Mouse (Mus musculus) hematopoietic stem cell, adult 5-6 weeks (primary cell): Measurements from ENCODE around the gene Trappc1. TPM values are rescaled to one million over a fixed set of nuclear protein-coding genes. Genes with fewer than 3 reads are reported as not detected.

Source experiments
- total RNA-seq: library from RNA; stranded (forward); fragments of 172-1452, 232-1000 nt; gene quantifications from 2 replicates; pipeline ENCODE4 v1.2.3, GENCODE M21; 2017

Gene Trappc1
- total RNA-seq, 1 experiment from 2014 or later, result 57.3 TPM

Other genes starting within 250 kb of the Trappc1 start
- 20.9 and 22.5 TPM in 2 replicates for gene Vamp2, start 235.5 kb upstream of the Trappc1 start, total RNA-seq
- 33.6 and 42.1 TPM in 2 replicates for gene Per1, start 228.8 kb upstream of the Trappc1 start, total RNA-seq
- gene Hes7, start 203.6 kb upstream of the Trappc1 start, total RNA-seq, result not detected in 2 replicates
- gene 9130213A22Rik, start 201.4 kb upstream of the Trappc1 start, total RNA-seq, result not detected in 2 replicates
- not detected in 2 replicates for gene Aloxe3, start 198.1 kb upstream of the Trappc1 start, total RNA-seq
- gene Alox12b, start 167.0 kb upstream of the Trappc1 start, total RNA-seq, result not detected in 2 replicates
- gene Alox8, start 126.1 kb upstream of the Trappc1 start, total RNA-seq, result 0.30 TPM in 1 of 2 replicates, not detected in the other
- not detected in 2 replicates for gene Gucy2e, start 86.9 kb upstream of the Trappc1 start, total RNA-seq
- 23.0 and 30.4 TPM in 2 replicates for gene Cntrob, start 205 bp upstream of the Trappc1 start, total RNA-seq
- gene Kcnab3, start 2.3 kb downstream of the Trappc1 start, total RNA-seq, result 1.1 TPM in 1 of 2 replicates, not detected in the other
- gene Rnf227, start 16.5 kb downstream of the Trappc1 start, total RNA-seq, result 10.7 and 14.6 TPM in 2 replicates
- gene Chd3, start 45.4 kb downstream of the Trappc1 start, total RNA-seq, result 98.4 and 128 TPM in 2 replicates
- 93.2 and 152 TPM in 2 replicates for gene Naa38, start 71.5 kb downstream of the Trappc1 start, total RNA-seq
- 59.7 and 69.7 TPM in 2 replicates for gene Cyb5d1, start 71.7 kb downstream of the Trappc1 start, total RNA-seq
- gene Tmem88, start 74.3 kb downstream of the Trappc1 start, total RNA-seq, result 0.74 and 1.5 TPM in 2 replicates
- gene Kdm6b, start 89.7 kb downstream of the Trappc1 start, total RNA-seq, result 4.4 and 12.4 TPM in 2 replicates
- under 0.01 TPM in 1 of 2 replicates, not detected in the other for gene Dnah2, start 225.1 kb downstream of the Trappc1 start, total RNA-seq
- 0.10 TPM in 1 of 2 replicates, not detected in the other for gene Efnb3, start 236.2 kb downstream of the Trappc1 start, total RNA-seq